Mouse (Mus musculus) lung, postnatal 0 days (tissue): ENCODE measurements around the gene Vmp1. TPM values are rescaled to one million over a fixed set of nuclear protein-coding genes. Genes with fewer than 3 reads are reported as not detected.

Experiments used
- ATAC-seq: fragments of 200-750 bp; cut with Nextera tagmentation; 2 replicates; pipeline ENCODE4 v1.8.0; 2017; ENCODE audit warnings: moderate library complexity
- DNase-seq: peaks from one replicate; pipeline ENCODE4 v3.0.0-alpha.2; 2016; ENCODE audit warnings: low spot score
- H3K27ac ChIP-seq: fragments of 300-500 bp; sonication (generic); 2 replicates; pipeline ENCODE4 v1.5.1; 2014; ENCODE audit warnings: antibody characterized with exemption, mild to moderate bottlenecking, low read length, mixed read lengths
- H3K27me3 ChIP-seq: fragments of 300-500 bp; sonication (generic); replicated peaks from 2 replicates; pipeline ENCODE4 v1.6.1; 2014; ENCODE audit warnings: low read length, mixed read lengths; ENCODE audit not compliant: insufficient read depth
- H3K36me3 ChIP-seq: fragments of 300-500 bp; sonication (generic); 2 replicates; pipeline ENCODE4 v1.6.1; 2014; ENCODE audit warnings: low read length, mixed read lengths; ENCODE audit not compliant: insufficient read depth
- H3K4me1 ChIP-seq: fragments of 300-500 bp; sonication (generic); 2 replicates; pipeline ENCODE4 v1.6.1; 2014; ENCODE audit warnings: antibody characterized with exemption, low read depth, low read length, mixed read lengths; ENCODE audit not compliant: insufficient read depth
- H3K4me2 ChIP-seq: fragments of 300-500 bp; sonication (generic); replicated peaks from 2 replicates; pipeline ENCODE4 v1.6.1; 2014; ENCODE audit warnings: low read depth, mild to moderate bottlenecking, low read length, moderate library complexity, mixed read lengths
- H3K4me3 ChIP-seq: fragments of 300-500 bp; sonication (generic); 2 replicates; pipeline ENCODE4 v1.5.1; 2014; ENCODE audit warnings: low read depth, low read length
- H3K9ac ChIP-seq: fragments of 300-500 bp; sonication (generic); replicated peaks from 2 replicates; pipeline ENCODE4 v1.6.1; 2014; ENCODE audit warnings: low read depth, mild to moderate bottlenecking
- H3K9me3 ChIP-seq: fragments of 300-500 bp; sonication (generic); 2 replicates; pipeline ENCODE4 v1.6.1; 2016; ENCODE audit warnings: low read length, mixed read lengths
- CTCF ChIP-seq: IDR thresholded peaks from 2 replicates; pipeline ENCODE4 v1.5.1; 2016; ENCODE audit warnings: antibody characterized with exemption, mild to moderate bottlenecking
- EP300 ChIP-seq: IDR thresholded peaks from 2 replicates; pipeline ENCODE4 v1.6.1; 2016; ENCODE audit warnings: antibody characterized with exemption, mild to moderate bottlenecking, control low read depth
- WGBS: fragments of 180-500 bp; shearing (Covaris S2); extraction: QIAGEN DNeasy Blood & Tissue Kit; methylation state at CpG from one replicate; pipeline ENCODE4 v1.1.7; 2014; 5-methylcytosine and 5-hydroxymethylcytosine counted together
- polyA plus RNA-seq: library from polyadenylated mRNA; unstranded; fragments of >200 nt; fragmentation: Nextera tagmentation; extraction: Ambion mirVana; gene quantifications from 2 replicates; pipeline ENCODE4 v1.2.1, GENCODE M21; 2015

The Vmp1 gene
- polyA plus RNA-seq, 1 experiment from 2014 or later, result 181 TPM

GRCm38 (mm10) chr11:86604732-86605520 lies 78.7 kb downstream of the Vmp1 start:
- 52% methylated on average over 5 of the region's 5 CpGs for WGBS
- H3K9ac ChIP-seq, result no peak overlapping the region
- ATAC-seq, result peak; percentile 36; the same call in 1 of the 2 replicates
- H3K9me3 ChIP-seq, result no peaks in the 10 kb centered on the region
- no peak overlapping the region for H3K4me3 ChIP-seq
- DNase-seq, result peak; percentile 43
- TF ChIP-seq CTCF, result no peak
- TF ChIP-seq EP300, result no peak
- no peaks in the 10 kb centered on the region for H3K4me1 ChIP-seq
- H3K27ac ChIP-seq, result peak overlapping the region; percentile 74
- peaks cover 4% of the 10 kb centered on the region; the same call in 1 of the 2 replicates for H3K36me3 ChIP-seq
- no peaks in the 10 kb centered on the region for H3K27me3 ChIP-seq
- no peak overlapping the region for H3K4me2 ChIP-seq

GRCm38 (mm10) chr11:86604289-86604688 lies 79.3 kb downstream of the Vmp1 start:
- WGBS, result 85% methylated on average over 3 of the region's 3 CpGs
- Histone ChIP-seq H3K9ac (no peak overlapping the region), H3K4me1 (no peaks in the 10 kb centered on the region), H3K4me3 (no peak overlapping the region), H3K36me3 (peaks cover 4% of the 10 kb centered on the region; the same call in 1 of the 2 replicates), H3K4me2 (no peak overlapping the region), H3K9me3 (no peaks in the 10 kb centered on the region), H3K27ac (peak overlapping the region; percentile 74), H3K27me3 (no peaks in the 10 kb centered on the region)
- TF ChIP-seq CTCF (no peak), EP300 (no peak)
- ATAC-seq (no peak), DNase-seq (no peak)

- Histone ChIP-seq H3K27ac (peak overlapping the region; percentile 74), H3K9ac (no peak overlapping the region), H3K4me1 (no peaks in the 10 kb centered on the region), H3K4me2 (no peak overlapping the region), H3K36me3 (peaks cover 4% of the 10 kb centered on the region; the same call in 1 of the 2 replicates), H3K4me3 (no peak overlapping the region), H3K9me3 (no peaks in the 10 kb centered on the region), H3K27me3 (no peaks in the 10 kb centered on the region)
- WGBS, result 87% methylated on average over 1 of the region's 1 CpGs
- TF ChIP-seq EP300 (peak; percentile 98), CTCF (no peak)
- ATAC-seq, result peak; percentile 80
- DNase-seq, result peak; percentile 95
These were observed 79.9 kb downstream of the Vmp1 start for GRCm38 (mm10) chr11:86603719-86604118.

- no peak for TF ChIP-seq CTCF
- no peak for TF ChIP-seq EP300
- DNase-seq, result peak; percentile 46
- no peaks in the 10 kb centered on the region for H3K4me1 ChIP-seq
These were observed 81.5 kb downstream of the Vmp1 start for GRCm38 (mm10) chr11:86602116-86602515.

GRCm38 (mm10) chr11:86600209-86600557 lies 83.5 kb downstream of the Vmp1 start:
- Histone ChIP-seq H3K4me2 (no peak overlapping the region), H3K4me3 (no peak overlapping the region), H3K27me3 (no peaks in the 10 kb centered on the region), H3K27ac (no peak overlapping the region), H3K36me3 (no peaks in the 10 kb centered on the region), H3K4me1 (no peaks in the 10 kb centered on the region), H3K9ac (no peak overlapping the region), H3K9me3 (no peaks in the 10 kb centered on the region)
- no peak for ATAC-seq
- no peak for DNase-seq
- TF ChIP-seq EP300 (no peak), CTCF (no peak)
- 84% methylated on average over 7 of the region's 7 CpGs for WGBS

More at GRCm38 (mm10) chr11:86602116-86602515, 81.5 kb downstream of the Vmp1 start:
- Histone ChIP-seq H3K27me3 (no peaks in the 10 kb centered on the region), H3K9me3 (no peaks in the 10 kb centered on the region), H3K27ac (0 out of 2 replicates have a peak overlapping the region, but pooled peaks have one; percentile 43), H3K36me3 (peaks cover 4% of the 10 kb centered on the region; the same call in 1 of the 2 replicates), H3K9ac (no peak overlapping the region), H3K4me2 (no peak overlapping the region), H3K4me3 (no peak overlapping the region)
- WGBS, result 45% methylated on average over 3 of the region's 3 CpGs
- ATAC-seq, result no peak

- H3K9me3 ChIP-seq, result no peaks in the 10 kb centered on the region
- no peak overlapping the region for H3K9ac ChIP-seq
- WGBS, result 76% methylated on average over 4 of the region's 4 CpGs
- H3K4me2 ChIP-seq, result no peak overlapping the region
- H3K4me1 ChIP-seq, result no peaks in the 10 kb centered on the region
- H3K27me3 ChIP-seq, result no peaks in the 10 kb centered on the region
- no peak for ATAC-seq
- no peaks in the 10 kb centered on the region for H3K36me3 ChIP-seq
- no peak overlapping the region for H3K4me3 ChIP-seq
- no peak for DNase-seq
- no peak overlapping the region for H3K27ac ChIP-seq
- no peak for TF ChIP-seq CTCF
- no peak for TF ChIP-seq EP300
These were observed 84.0 kb downstream of the Vmp1 start for GRCm38 (mm10) chr11:86599378-86600208.
